Mouse (Mus musculus): ENCODE measurements around the gene Hpca.

GRCm38 (mm10) chr4:129151276-129151811, 29.5 kb upstream of the Hpca start:
- TF ChIP-seq CTCF (IDR thresholded peaks at IDR 0.05; ENCODE audit: low read depth) (no peak), EP300 (IDR thresholded peaks at IDR 0.05; ENCODE audit: low read depth) (no peak)
